Mouse (Mus musculus) 3134 (cell line): ENCODE measurements around the gene Wfdc11.
"Not testable (repeated sequence)": the region's sequence is repeated elsewhere in the genome, so short reads cannot be mapped to it uniquely, and the experiment has no call there.

Experiments
- DNase-seq: peaks from one replicate; pipeline ENCODE4 v3.0.0-alpha.2; 2011; ENCODE audit warnings: low spot score; ENCODE audit not compliant: insufficient read length; ENCODE audit errors: extremely low read depth

Gene Wfdc11

DNA sequence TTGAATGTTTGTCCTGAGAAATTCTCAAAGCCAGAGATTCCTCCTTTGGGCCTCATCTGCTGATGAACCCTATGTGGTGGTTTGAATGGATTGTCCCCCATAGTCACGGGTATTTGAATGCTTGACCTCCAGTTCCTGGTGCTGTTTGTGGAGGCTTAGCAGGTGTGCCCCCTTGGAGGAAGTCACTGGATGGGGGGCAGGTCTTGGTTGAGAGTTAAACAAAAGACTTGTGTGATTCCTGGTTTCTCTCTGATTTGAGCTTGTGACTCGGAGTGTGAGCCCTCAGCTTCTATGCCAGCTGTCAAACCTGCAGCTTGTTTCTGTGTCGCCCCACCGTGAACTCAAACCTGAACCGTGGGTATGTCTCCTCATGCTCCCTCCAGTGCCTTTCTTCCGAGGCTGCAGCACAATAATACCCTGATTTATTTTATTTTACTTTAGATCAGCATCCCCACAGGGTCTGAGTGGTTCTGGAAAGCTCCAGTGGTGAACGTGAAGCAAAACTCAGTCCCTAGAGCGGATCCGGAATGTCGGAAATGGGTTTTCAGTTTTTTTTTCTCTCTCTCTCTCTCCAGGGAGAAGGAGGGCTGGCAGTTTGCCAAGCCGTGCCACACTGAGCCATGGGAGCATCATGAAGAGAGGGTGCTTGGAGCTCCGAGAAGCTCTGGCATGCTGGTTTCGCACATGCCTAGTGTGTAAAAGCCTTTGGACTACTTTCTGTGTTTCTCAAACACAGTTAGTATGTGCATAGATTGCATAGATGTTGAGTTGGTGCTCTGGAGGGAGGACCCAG lies 31.8 kb downstream of the Wfdc11 start:
- DNase-seq, result no peak

GRCm38 (mm10) chr2:164641129-164641528 lies 32.8 kb downstream of the Wfdc11 start:
- no peak for DNase-seq

DNA sequence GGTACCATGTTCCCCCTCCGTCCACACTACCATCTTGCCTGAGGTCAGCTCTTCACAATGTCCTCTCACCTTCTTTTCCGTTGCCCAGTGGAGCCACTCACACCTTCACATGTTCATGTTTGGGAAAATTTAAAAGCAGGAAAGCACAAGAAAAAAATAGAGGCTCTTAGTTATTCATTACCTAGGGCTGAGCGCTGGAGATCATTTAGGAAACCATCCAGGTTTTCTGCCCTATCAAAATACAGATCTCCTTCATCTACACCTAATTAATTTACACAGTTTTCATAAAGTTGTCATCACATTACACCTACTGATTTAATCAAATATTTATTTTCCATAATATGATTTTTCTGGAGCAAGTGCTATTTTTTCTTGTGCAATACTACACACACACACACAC lies 35.2 kb downstream of the Wfdc11 start, which contains the start of gene Wfdc16:
TSS of gene Wfdc16 (minus strand) at position 101 of the 400 bp plus-strand sequence.
- DNase-seq, result no peak

DNA sequence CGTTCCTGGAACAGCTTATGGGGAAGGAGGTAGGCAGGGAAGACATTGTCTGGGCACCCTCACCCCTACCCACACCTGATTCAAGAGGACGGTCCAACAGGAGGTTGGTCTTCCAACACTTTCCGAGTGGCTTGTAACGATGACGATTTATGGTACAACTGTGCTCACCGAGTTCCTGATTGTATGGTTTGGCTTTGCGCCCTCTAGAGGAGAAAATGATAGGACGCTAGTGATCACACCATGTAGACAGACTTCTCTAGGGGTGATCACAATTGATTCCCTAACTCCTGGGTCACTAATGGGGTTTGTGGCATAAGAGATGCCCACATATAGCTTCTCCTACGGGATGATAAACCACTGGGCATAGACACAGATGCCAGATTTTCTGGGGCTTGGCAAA lies 38.6 kb downstream of the Wfdc11 start:
- DNase-seq, result no peak

GRCm38 (mm10) chr2:164621775-164622174 lies 52.1 kb downstream of the Wfdc11 start:
- no peak for DNase-seq

GRCm38 (mm10) chr2:164619050-164619449 lies 54.8 kb downstream of the Wfdc11 start:
- no peak for DNase-seq

- DNase-seq, result no peak
Observed at GRCm38 (mm10) chr2:164615386-164615785, 58.5 kb downstream of the Wfdc11 start.

GRCm38 (mm10) chr2:164613471-164613870 lies 60.4 kb downstream of the Wfdc11 start, which contains the start of the genes Wfdc6b and Wfdc8:
Gene Wfdc6b (plus strand): TSS chr2:164613522.
Gene Wfdc8 (minus strand): TSS chr2:164613626.
- DNase-seq, result not testable (repeated sequence)
